Mouse (Mus musculus) T-cell, adult 66 days (primary cell): Measurements from ENCODE around the gene Slc35g1. TPM values are rescaled to one million over a fixed set of nuclear protein-coding genes. Genes with fewer than 3 reads are reported as not detected.

Experiments used
- total RNA-seq, 2 experiments: library from RNA; stranded (reverse); gene quantifications; 3 replicates in 1 of 2; 4 replicates in 1 of 2; pipeline ENCODE4 v1.2.4; 2023

Gene Slc35g1
- 10 to 100 TPM; 24.0 to 25.2 TPM for total RNA-seq

DNA sequence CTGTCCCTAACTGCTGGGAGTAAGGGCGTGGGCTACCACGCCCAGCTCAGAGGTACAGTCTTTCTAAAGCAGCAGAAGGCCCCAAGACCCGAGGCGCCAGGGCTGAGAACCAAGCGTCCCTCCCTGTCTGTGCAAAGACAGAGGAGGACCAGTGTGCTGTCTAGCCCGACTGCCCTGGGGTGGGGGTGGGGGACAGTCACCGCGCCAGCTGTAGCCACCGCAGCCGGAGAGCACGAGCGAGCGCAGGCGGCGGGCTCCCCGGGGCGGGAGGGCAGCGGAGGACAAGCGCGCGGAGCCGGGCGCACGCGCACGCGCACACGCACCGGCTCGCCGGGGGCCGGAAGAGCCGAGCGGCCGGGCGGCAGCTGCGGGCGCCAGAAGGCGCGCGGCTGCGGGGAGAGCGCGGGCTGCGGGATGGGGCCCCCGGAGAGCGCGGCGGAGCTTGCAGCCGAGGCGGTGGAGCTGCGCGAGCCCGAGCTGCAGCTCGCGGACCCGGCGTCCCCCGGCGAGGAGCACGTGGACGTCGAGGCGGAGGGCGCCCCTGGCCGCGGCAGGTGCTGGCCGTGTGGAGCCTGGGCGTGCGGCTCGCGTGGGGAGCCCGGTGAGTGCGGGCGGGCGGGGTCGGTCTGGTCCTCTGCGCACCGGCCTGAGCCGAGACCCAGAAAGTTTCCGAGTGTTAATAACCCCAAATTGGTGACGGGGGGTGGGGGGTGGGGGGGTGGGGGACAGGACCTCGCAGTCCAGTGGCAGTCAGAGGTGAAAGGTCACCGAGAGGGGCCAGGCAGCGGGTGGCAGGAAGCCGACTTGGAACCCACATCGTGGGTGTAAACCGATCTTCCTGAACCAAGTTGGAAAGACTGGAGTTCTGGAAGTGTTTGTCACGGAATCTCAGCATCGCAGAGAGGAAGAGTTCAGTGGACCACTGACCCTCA, at the start of gene Slc35g1:
Gene Slc35g1, plus strand, starts transcription at position 280 of the 932 bp plus-strand sequence.

Other genes with a start within 250 kb of the Slc35g1 start
- 10 to 100 TPM; 18.6 to 23.1 TPM for gene Fra10ac1, start 171.8 kb upstream of the Slc35g1 start, total RNA-seq
- not detected for gene Lgi1, start 131.4 kb upstream of the Slc35g1 start, total RNA-seq
- gene Plce1, start 85.1 kb downstream of the Slc35g1 start, total RNA-seq, result under 1 TPM; 0.58 to 0.68 TPM